Mouse (Mus musculus) NIH3T3 (cell line): ENCODE measurements around the gene Cep89.

Source experiments
- DNase-seq: peaks from one replicate; pipeline ENCODE4 v3.0.0-alpha.2; 2012; ENCODE audit warnings: low read depth

Cep89 gene

GRCm38 (mm10) chr7:35486553-35486952, 89.7 kb downstream of the Cep89 start:
- DNase-seq = no peak
